Mouse (Mus musculus): ENCODE data around the gene Etnk1. TPM values are rescaled to one million over a fixed set of nuclear protein-coding genes. Genes with fewer than 3 reads are reported as not detected.

Etnk1 gene
- polyA plus RNA-seq, 1 experiment from 2014 or later, result 7.4 TPM

- Histone ChIP-seq H3K4me3 (replicated peaks) (no peak overlapping the region), H3K36me3 (replicated peaks) (peaks cover 47% of the 10 kb centered on the region), H3K9me3 (replicated peaks) (no peaks in the 10 kb centered on the region), H3K27me3 (no peaks in the 10 kb centered on the region), H3K4me2 (no peak overlapping the region), H3K27ac (replicated peaks) (no peak overlapping the region), H3K4me1 (replicated peaks) (0 out of 2 replicates have a peak, but pooled peaks cover 4% of the 10 kb centered on the region), H3K9ac (no peak overlapping the region)
- ATAC-seq (ENCODE audit: insufficient read depth), result no peak
- 75% methylated on average over 9 of the region's 9 CpGs for WGBS (ENCODE audit: insufficient replicate concordance)
Measured at GRCm38 (mm10) chr6:143191477-143192098, 24.6 kb downstream of the Etnk1 start.

DNA sequence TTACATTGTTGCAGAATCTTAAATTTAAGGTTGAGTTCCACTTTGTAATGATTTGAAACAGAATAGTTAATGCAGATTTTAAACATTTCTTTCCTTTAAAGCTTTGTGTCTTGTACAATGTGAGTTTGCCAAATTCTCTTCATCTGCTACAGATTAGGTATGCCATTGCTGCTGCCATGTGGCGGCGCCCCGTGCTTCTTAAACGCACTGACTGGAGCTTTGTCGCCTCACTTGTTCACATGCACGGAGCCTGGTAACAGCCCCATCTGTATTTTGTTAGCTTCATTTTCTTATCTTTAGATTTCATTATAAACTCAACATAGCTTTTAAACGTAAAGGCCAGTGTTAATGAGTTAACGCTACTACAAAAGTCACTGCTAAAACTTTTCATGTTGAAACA, 25.7 kb downstream of the Etnk1 start:
- 83% methylated on average over 8 of the region's 8 CpGs for WGBS (ENCODE audit: insufficient replicate concordance)
- Histone ChIP-seq H3K4me3 (replicated peaks) (no peak overlapping the region), H3K36me3 (replicated peaks) (peaks cover 54% of the 10 kb centered on the region)

GRCm38 (mm10) chr6:143193166-143193565, 26.1 kb downstream of the Etnk1 start:
- 0 out of 2 replicates have a peak, but pooled peaks cover 4% of the 10 kb centered on the region for H3K4me1 ChIP-seq (replicated peaks)
- H3K9me3 ChIP-seq (replicated peaks), result no peaks in the 10 kb centered on the region
- no peak overlapping the region for H3K27ac ChIP-seq (replicated peaks)
- no peak for ATAC-seq (ENCODE audit: insufficient read depth)
- no peak overlapping the region for H3K4me2 ChIP-seq
- no peak overlapping the region for H3K9ac ChIP-seq
- H3K4me3 ChIP-seq (replicated peaks), result no peak overlapping the region
- H3K27me3 ChIP-seq, result no peaks in the 10 kb centered on the region
- WGBS (ENCODE audit: insufficient replicate concordance), result 87% methylated on average over 10 of the region's 10 CpGs
- peaks cover 57% of the 10 kb centered on the region for H3K36me3 ChIP-seq (replicated peaks)

More for the DNA sequence above, 25.7 kb downstream of the Etnk1 start:
- Histone ChIP-seq H3K9ac (no peak overlapping the region), H3K27ac (replicated peaks) (no peak overlapping the region), H3K27me3 (no peaks in the 10 kb centered on the region), H3K4me1 (replicated peaks) (0 out of 2 replicates have a peak, but pooled peaks cover 4% of the 10 kb centered on the region), H3K9me3 (replicated peaks) (no peaks in the 10 kb centered on the region), H3K4me2 (no peak overlapping the region)
- ATAC-seq (ENCODE audit: insufficient read depth), result no peak

- no peak overlapping the region for H3K4me3 ChIP-seq (replicated peaks)
- no peaks in the 10 kb centered on the region for H3K27me3 ChIP-seq
- WGBS (ENCODE audit: insufficient replicate concordance), result 77% methylated on average over 6 of the region's 6 CpGs
- no peak overlapping the region for H3K27ac ChIP-seq (replicated peaks)
- no peak overlapping the region for H3K9ac ChIP-seq
- H3K4me1 ChIP-seq (replicated peaks), result 0 out of 2 replicates have a peak, but pooled peaks cover 4% of the 10 kb centered on the region
- H3K36me3 ChIP-seq (replicated peaks), result peaks cover 57% of the 10 kb centered on the region
- H3K4me2 ChIP-seq, result no peak overlapping the region
- no peaks in the 10 kb centered on the region for H3K9me3 ChIP-seq (replicated peaks)
- no peak for ATAC-seq (ENCODE audit: insufficient read depth)
Measured at GRCm38 (mm10) chr6:143193641-143194040, 26.6 kb downstream of the Etnk1 start.

GRCm38 (mm10) chr6:143197053-143197452, 30.0 kb downstream of the Etnk1 start:
- no peak overlapping the region for H3K4me2 ChIP-seq
- 82% methylated on average over 13 of the region's 13 CpGs for WGBS (ENCODE audit: insufficient replicate concordance)
- peaks cover 62% of the 10 kb centered on the region for H3K36me3 ChIP-seq (replicated peaks)
- H3K4me1 ChIP-seq (replicated peaks), result no peaks in the 10 kb centered on the region
- no peak overlapping the region for H3K9ac ChIP-seq
- no peaks in the 10 kb centered on the region for H3K9me3 ChIP-seq (replicated peaks)
- no peak overlapping the region for H3K4me3 ChIP-seq (replicated peaks)
- ATAC-seq (ENCODE audit: insufficient read depth), result no peak
- no peak overlapping the region for H3K27ac ChIP-seq (replicated peaks)
- no peaks in the 10 kb centered on the region for H3K27me3 ChIP-seq

- Histone ChIP-seq H3K9me3 (replicated peaks) (no peaks in the 10 kb centered on the region), H3K27me3 (no peaks in the 10 kb centered on the region), H3K9ac (no peak overlapping the region), H3K4me2 (no peak overlapping the region), H3K36me3 (replicated peaks) (peaks cover 68% of the 10 kb centered on the region), H3K27ac (replicated peaks) (no peak overlapping the region), H3K4me1 (replicated peaks) (no peaks in the 10 kb centered on the region), H3K4me3 (replicated peaks) (no peak overlapping the region)
- 85% methylated on average over 7 of the region's 7 CpGs for WGBS (ENCODE audit: insufficient replicate concordance)
- ATAC-seq (ENCODE audit: insufficient read depth), result no peak
Measured at GRCm38 (mm10) chr6:143198421-143198820, 31.4 kb downstream of the Etnk1 start.

DNA sequence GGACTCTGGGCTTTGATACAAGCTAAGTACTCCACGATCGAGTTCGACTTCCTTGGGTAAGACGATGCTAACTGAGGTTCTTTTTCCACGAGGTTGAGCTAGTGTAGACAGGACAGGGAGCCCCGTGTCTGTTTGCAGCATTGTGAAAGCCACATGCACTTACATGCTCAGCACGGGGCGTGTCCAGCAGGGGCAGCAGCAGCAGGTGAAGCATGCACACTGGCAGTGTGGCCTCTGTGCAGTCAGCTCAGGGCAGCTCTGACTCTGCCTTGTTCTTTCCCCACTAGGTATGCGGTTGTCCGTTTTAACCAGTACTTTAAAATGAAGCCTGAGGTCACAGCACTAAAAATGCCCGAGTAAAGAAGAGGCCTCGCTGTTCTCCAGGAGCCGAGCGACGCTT, 36.1 kb downstream of the Etnk1 start:
- 87% methylated on average over 15 of the region's 15 CpGs for WGBS (ENCODE audit: insufficient replicate concordance)
- Histone ChIP-seq H3K27me3 (no peaks in the 10 kb centered on the region), H3K9me3 (replicated peaks) (no peaks in the 10 kb centered on the region), H3K36me3 (replicated peaks) (peaks cover 71% of the 10 kb centered on the region), H3K4me2 (no peak overlapping the region), H3K4me3 (replicated peaks) (no peak overlapping the region), H3K9ac (no peak overlapping the region), H3K27ac (replicated peaks) (no peak overlapping the region), H3K4me1 (replicated peaks) (no peaks in the 10 kb centered on the region)
- ATAC-seq (ENCODE audit: insufficient read depth), result no peak

DNA sequence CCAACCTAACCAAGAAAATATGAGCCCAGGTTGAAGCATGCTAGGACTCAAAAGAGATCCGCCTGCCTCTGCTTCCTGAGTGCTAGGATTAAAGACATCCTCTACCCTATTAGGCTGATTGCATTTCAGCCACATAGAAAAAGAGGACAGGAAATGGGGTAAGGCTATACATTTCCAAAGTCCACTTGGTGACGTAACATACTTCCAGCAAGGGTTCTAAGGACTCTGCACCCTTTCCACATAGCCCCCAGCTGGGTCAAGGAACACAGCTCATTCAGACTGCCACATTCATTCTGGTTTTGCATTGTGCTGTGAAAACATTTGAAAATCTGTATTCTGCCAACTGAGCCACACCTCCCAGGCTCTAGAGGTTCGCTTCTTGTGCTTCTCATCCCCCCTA, 41.9 kb downstream of the Etnk1 start:
- Histone ChIP-seq H3K9me3 (replicated peaks) (no peaks in the 10 kb centered on the region), H3K36me3 (replicated peaks) (peaks cover 33% of the 10 kb centered on the region), H3K27me3 (no peaks in the 10 kb centered on the region), H3K4me1 (replicated peaks) (no peaks in the 10 kb centered on the region), H3K4me3 (replicated peaks) (no peak overlapping the region), H3K9ac (no peak overlapping the region), H3K4me2 (no peak overlapping the region), H3K27ac (replicated peaks) (no peak overlapping the region)
- ATAC-seq (ENCODE audit: insufficient read depth), result no peak
- 75% methylated on average over 3 of the region's 3 CpGs for WGBS (ENCODE audit: insufficient replicate concordance)

DNA sequence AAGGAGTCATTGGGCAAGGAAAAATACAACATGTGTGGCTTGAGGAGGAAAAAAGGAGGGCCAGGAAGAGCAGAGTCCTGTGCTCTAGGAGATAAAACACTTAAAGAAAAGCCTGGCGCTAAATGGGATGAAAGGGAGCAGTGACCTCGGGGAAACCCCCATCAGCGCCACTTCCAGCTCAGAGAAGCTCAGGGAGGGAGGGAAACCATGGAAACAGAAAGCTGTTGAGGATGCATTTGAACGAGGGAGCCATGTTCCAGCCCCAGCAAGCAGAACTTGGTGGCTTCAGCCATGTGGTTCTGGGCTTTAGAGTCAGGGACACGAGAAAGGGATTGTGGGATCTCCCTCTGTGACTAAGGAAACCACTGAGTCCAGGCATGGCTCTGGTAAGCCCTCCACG, 45.7 kb downstream of the Etnk1 start:
- 0 out of 2 replicates have a peak, but pooled peaks cover 3% of the 10 kb centered on the region for H3K36me3 ChIP-seq (replicated peaks)
- no peak overlapping the region for H3K4me3 ChIP-seq (replicated peaks)
- WGBS (ENCODE audit: insufficient replicate concordance), result 70% methylated on average over 6 of the region's 6 CpGs
- H3K9me3 ChIP-seq (replicated peaks), result 0 out of 2 replicates have a peak, but pooled peaks cover 3% of the 10 kb centered on the region
- no peaks in the 10 kb centered on the region for H3K4me1 ChIP-seq (replicated peaks)
- no peak overlapping the region for H3K4me2 ChIP-seq
- no peak overlapping the region for H3K9ac ChIP-seq
- no peak overlapping the region for H3K27ac ChIP-seq (replicated peaks)
- H3K27me3 ChIP-seq, result no peaks in the 10 kb centered on the region
- no peak for ATAC-seq (ENCODE audit: insufficient read depth)

DNA sequence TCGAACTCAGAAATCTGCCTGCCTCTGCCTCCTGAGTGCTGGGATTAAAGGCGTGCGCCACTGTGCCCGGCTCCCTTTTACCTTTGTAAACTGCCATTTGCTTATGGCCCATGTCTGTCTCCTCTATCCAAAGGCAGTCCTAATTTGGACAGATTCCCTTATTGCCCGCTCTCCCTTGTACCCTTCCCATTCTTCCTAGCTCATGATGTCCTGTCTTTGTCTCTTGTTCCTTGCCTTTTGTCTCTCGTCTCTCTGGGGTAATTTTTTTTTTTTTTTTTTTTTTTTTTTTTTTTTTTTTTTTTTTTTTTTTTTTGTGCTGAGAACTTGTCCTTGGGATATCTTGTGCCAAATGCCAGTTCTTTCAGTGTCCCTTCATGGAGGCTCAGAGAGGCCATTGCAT, 46.4 kb downstream of the Etnk1 start:
- no peak overlapping the region for H3K9ac ChIP-seq
- 73% methylated on average over 6 of the region's 6 CpGs for WGBS (ENCODE audit: insufficient replicate concordance)
- no peak overlapping the region for H3K27ac ChIP-seq (replicated peaks)

GRCm38 (mm10) chr6:143216221-143216620, 49.2 kb downstream of the Etnk1 start:
- Histone ChIP-seq H3K4me3 (replicated peaks) (no peak overlapping the region), H3K36me3 (replicated peaks) (no peaks in the 10 kb centered on the region), H3K4me2 (no peak overlapping the region), H3K9me3 (replicated peaks) (0 out of 2 replicates have a peak, but pooled peaks cover 3% of the 10 kb centered on the region), H3K27me3 (no peaks in the 10 kb centered on the region), H3K4me1 (replicated peaks) (no peaks in the 10 kb centered on the region), H3K27ac (replicated peaks) (no peak overlapping the region), H3K9ac (no peak overlapping the region)
- WGBS (ENCODE audit: insufficient replicate concordance), result 72% methylated on average over 11 of the region's 11 CpGs
- ATAC-seq (ENCODE audit: insufficient read depth), result no peak

More for the DNA sequence above, 46.4 kb downstream of the Etnk1 start:
- 0 out of 2 replicates have a peak, but pooled peaks cover 3% of the 10 kb centered on the region for H3K9me3 ChIP-seq (replicated peaks)
- H3K27me3 ChIP-seq, result no peaks in the 10 kb centered on the region
- H3K4me1 ChIP-seq (replicated peaks), result no peaks in the 10 kb centered on the region
- H3K36me3 ChIP-seq (replicated peaks), result no peaks in the 10 kb centered on the region
- no peak for ATAC-seq (ENCODE audit: insufficient read depth)
- H3K4me3 ChIP-seq (replicated peaks), result no peak overlapping the region
- no peak overlapping the region for H3K4me2 ChIP-seq

GRCm38 (mm10) chr6:143219347-143219746, 52.3 kb downstream of the Etnk1 start:
- Histone ChIP-seq H3K36me3 (replicated peaks) (no peaks in the 10 kb centered on the region), H3K4me3 (replicated peaks) (no peak overlapping the region), H3K27me3 (no peaks in the 10 kb centered on the region), H3K9ac (no peak overlapping the region), H3K4me1 (replicated peaks) (no peaks in the 10 kb centered on the region), H3K27ac (replicated peaks) (no peak overlapping the region), H3K4me2 (no peak overlapping the region), H3K9me3 (replicated peaks) (0 out of 2 replicates have a peak, but pooled peaks cover 3% of the 10 kb centered on the region)
- no peak for ATAC-seq (ENCODE audit: insufficient read depth)
- WGBS (ENCODE audit: insufficient replicate concordance), result 7% methylated on average over 5 of the region's 5 CpGs

Data from liver, embryonic 15.5 days (tissue).